Mouse (Mus musculus) kidney, postnatal 10 days (tissue): ENCODE measurements around the gene Tnni3k.

Experiments used
- DNase-seq: peaks from one replicate; pipeline ENCODE4 v3.0.0; 2021; ENCODE audit warnings: mixed read lengths

Tnni3k gene

DNA sequence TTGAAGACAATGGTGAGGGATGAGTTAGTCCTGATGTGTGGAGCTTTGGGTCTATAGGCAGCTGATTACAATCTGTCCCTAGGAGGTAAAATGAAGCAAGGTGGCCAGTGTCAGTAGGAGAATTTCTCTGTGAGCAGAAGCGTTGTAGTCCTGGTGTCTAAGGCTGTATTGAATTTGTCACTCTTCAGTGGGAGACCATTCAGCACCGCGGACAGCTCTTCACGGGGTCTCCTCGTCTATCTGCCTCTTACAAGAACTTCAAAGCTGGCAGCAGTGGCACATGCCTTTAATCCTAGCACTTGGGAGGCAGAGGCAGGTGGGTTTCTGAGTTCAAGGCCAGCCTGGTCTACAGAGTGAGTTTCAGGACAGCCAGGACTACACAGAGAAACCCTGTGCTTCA, 235.5 kb downstream of the Tnni3k start:
- peak; percentile 81 for DNase-seq

DNA sequence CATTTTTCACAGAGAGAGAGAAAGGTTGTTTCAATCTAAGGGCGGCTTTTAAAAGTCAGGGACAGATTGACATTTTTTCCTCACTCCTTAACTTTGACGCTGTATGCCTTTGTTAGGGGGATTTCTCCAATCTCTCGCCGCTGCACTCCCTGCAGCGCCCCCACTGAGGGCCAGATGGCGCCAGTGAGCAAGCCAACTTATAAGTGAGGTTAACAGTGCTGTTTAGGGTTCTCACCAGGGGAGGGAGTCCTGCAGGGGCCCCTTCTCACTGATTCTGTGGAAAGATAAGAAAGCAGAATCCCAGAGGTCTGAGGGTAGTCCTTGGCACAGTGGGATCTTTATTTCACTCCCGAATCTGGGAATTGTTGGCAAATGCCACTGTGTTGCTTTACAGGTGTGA, 237.5 kb downstream of the Tnni3k start:
- DNase-seq = peak; percentile 60

DNA sequence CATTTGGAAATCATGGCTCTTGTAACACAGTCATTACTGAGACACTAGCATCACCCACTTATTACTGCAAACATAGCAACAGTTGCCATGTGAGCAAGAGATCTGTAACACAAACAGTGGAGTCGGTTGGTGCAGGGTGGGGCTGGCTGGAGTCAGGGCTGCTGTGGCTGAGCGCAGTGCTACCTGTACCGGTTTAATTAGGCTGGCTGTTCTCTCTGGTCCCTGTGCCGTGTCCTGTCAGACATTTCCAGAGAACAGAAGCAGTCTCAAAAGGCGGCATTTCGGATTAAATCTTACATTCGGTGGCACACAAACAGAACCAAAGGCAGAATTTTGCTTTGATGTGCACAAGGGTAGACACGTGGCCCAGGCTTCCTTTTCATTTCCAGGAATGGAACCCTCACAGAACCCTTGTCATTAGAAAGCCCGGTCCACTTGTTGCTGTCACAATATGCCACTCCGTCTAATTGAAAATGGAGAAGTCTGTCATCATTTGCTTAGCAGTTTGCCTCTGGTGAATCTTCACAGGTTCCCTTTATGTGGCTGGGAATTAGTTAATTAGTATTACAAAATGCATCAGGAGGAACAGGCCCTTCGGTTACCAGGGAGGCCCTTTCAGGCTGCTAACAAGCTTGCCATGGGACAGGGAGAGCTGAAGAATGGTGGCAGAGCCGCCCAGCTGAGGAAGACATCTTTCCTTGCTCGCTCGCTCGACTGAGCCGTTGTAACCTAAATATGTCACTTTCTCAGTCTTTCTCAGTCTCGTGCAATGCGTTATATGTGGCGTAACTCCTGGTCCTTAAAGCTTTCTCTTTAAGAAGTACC, 238.2 kb downstream of the Tnni3k start:
- no peak for DNase-seq

DNA sequence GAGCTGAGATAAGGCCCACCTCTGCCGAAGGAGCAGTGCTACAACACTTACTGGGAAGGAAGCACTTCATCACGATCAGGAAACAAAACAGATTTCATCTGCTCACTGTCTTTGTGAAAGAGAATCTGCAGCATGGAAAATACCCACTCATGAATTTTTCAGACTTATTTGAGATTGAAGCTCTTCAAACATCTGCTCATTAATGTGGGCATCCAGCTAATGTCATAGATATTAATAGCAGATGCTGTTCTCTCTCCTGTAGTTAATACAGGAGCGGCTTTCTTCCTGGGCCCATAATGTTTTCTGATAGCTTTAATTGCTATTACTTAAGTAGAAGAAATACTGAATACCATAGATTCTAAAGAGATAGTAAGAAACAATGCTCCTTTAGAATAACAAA, 239.0 kb downstream of the Tnni3k start:
- DNase-seq = no peak

DNA sequence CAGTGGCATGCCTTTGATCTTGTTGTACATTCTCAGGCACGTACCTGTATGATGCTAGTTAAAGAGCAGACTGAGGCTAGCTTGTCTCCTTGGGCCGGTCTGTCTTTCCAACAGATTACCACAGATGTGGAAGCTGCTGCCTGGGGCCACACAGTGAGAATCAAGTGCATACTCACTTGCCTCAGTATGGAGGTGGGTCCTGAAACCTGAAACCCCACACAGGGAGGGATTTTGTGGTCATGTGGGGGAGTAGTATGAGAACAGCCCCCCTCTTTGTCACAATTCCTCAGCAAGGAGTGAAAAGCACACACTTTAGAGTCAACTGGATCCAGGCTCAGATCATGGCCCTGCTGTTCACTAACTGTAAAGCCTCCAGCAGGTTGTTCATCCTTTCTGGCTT, 239.6 kb downstream of the Tnni3k start:
- DNase-seq = no peak

DNA sequence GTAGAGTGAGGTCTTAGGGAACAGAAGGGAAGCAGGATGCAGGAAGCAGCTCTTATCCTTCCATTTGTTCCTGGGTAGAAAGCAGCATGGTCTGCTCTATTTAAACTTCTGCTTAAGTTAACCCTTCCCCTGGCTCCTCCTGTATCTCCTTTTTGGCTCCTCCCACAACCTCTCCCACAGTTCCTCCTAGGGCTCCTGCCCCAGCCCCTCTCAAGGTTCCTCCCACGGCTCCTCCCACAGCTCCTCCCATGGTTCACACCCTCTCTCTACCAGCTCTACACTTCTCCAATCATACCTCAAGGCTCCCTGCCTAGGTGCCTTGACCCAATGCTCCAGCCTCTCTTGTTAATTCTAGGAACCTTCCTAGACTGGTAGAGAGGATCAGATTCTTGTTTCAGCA, 242.3 kb downstream of the Tnni3k start:
- no peak for DNase-seq

DNA sequence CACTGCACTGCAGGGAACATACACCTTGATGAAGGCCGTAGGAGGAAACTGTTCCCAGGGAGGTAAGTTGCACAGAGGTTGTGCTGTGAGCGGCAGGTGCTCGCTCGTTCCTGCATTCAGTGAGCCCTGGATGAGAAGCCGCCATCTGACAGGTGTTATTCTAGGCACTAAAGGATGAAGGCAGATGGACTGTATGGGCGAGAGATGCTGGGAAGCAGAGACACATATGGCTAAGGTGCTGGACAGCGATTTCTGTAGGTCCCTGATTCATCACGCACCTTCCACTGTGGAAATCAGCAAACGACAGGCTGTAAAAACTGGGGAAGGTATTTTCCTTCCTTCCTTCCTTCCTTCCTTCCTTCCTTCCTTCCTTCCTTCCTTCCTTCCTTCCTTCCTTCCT, 243.4 kb downstream of the Tnni3k start:
- no peak for DNase-seq

DNA sequence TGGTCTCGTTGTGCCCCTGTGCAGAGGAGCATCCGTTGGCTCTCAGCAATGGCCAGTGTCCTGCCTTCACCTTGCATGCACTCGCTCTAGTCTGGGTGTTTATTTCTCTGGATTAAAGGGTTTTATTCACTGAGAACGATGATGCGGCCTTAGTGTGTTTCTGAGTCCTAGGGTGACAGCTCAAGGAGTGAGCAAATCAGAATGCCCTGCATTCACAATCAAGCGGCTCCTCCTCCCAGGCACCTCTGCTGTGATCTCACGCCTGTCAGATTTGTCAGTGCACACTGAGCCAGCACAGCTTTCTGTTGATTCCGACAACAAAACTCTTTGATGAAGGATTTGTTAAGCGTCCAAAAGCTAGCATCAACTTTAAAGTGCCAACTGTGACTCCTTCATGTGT, 243.9 kb downstream of the Tnni3k start:
- no peak for DNase-seq

DNA sequence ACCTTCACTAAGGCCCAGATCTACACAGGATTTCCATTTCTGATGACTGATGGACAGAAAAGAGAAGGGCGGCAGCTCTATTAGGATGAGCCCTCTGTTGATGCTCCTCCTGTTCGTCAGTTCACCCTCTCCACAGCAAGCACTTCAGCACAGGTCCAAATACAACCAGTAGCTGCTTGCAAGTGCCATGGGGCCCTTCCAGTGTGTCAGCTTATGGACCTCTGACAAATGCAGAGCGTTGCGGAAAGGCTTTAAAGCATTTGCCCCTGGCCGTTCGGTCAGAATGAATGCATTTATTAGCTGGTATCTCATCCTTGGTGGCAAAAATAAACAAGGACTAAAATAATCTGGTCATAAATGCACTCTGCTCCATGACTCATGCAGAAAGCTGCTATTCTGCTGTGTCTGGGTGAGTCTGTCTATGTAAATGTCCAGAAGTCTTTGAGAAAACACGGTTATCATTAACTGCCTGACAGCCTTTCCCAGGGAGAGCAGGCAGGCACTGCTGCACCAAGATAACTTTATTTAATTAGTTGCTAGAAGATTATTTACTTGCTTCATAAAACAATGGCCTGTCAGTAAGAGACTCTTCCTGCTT, 244.8 kb downstream of the Tnni3k start:
- no peak for DNase-seq

DNA sequence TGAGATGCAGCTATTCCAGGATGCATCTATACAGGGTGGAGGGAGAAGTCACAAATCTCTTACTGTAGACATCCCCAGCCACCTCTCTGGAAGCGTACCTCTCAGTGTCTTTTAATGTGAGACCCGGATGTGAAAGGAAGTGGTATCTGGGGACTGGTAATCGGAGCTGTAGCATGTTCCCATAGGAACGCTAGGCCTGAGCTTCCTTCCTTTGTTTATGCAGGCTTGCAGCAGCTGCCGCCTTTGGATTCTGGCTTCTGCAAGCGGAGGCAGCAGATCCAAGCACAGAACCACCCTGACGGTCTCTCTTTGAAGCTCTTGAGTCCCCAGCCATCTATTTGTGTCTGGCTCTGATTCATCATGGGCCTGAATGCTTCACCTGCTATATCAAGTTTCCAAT, 248.6 kb downstream of the Tnni3k start:
- DNase-seq = peak; percentile 13

DNA sequence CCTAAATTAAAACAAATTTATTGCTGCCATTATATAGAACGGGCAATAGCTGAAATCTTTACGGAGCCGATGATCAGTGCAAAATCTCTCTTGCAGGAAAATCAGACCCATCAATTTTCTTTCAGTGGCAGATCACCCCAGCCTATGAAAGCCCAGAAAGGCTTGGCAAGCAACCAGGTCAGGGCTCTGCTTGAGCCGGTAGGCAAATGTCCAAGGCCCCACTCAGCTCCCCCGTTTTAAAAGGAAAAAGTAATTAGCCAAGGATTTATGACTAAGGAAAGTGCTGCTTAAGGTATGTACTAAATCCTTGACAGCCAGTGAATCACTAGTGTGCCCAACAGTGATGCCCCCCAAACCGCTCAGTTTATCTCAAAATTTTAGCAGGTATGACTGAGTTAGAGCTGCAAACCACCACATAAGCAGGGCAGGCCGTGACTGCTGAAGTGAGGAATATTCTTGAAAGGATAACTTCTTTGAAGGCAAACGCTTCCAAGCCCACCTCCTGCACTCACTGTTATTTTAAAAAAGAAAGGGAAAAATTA, 254.2 kb downstream of the Tnni3k start:
- peak; percentile 62 for DNase-seq

DNA sequence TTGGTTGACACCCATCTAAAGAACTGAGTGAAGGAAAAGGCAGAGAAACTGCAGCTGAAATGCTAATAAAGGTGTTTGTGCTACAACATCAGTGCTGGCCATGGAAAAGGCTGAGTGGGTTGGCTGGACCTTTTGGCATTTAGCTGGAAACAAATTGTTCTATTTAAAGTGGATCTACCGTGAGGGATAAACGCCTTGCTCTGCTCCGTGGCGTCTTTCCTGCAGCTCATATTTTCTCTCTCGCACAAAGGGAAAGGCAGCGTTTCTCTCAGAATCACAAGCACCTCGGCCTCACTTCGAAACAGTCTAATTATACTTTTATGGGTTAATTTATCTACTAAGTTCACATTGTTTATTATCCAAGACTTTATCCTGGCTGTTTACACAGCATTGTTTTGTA, 254.8 kb downstream of the Tnni3k start:
- no peak for DNase-seq

DNA sequence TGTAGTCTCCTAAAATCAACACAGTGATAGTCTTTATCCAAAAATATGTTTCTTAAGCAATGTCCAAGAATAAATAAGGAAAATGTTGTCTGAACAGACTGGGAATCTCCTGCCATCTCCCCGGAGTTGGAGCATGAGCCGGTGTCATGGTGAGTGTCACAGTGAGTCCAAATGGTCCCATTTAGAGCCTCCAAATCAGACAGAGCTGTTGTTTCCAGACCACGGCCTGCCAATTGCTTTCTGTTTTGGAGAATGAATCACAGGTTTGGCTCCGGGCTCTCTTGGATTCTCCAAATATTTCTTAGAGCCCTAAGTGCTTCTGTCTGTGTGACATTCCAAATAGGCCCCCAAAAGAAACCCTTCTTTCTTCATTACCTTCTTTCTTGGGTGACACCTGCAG, 256.4 kb downstream of the Tnni3k start:
- DNase-seq = no peak

DNA sequence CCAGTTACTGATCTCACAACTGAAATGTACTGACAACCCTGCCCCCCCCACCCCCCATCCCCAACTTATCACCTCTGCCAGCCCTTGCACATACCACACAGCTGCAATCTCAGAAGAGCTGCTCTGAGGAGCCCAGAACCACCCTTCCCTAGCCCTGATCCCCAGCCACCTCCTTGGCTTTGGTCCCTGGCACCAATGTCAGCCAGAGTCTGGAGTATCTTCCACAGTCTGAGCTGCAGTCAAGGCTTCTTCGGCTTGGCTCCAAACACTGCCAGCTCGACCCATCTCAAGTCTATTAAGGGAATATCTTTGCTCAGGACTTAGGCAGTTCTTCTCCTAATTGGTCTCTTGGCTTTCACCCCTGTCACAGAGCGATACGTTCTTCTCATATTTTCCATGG, 261.6 kb downstream of the Tnni3k start:
- no peak for DNase-seq

DNA sequence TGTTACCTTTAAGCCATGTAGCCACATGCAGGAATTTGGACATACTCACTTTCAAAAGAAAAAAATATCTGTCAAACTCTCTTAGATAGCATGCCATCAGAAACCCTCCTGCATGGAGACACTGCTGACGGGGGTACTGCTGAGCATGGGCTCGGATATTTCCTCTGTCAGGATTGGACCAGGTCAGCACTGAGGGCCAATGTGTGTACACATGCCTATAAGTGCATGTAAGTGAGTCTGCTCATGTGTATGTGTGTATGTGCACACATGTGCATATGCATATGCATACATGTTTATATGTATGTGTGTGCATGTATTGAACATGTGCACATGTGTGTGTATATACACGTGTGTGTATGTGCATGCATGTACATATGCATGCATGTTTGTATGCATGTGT, 267.6 kb downstream of the Tnni3k start:
- DNase-seq = no peak

DNA sequence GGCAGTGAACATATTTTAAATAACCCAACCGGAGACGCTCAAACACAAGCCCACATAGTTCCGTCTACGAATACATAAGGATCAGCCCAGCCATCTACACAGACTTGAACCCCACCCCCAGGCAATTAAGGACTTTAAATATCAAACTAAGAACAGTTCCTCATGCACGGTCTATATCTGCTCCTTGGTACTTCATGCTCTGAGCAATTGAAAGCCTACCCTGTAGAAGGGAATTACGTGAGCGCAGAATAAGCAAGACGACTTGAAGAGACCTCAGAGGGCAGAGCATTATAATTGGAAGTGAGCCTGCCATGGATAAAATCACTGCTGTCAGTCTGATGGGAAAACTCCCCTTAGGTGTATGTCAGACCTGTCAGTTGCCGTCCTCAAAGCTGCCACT, 268.9 kb downstream of the Tnni3k start:
- DNase-seq = no peak

DNA sequence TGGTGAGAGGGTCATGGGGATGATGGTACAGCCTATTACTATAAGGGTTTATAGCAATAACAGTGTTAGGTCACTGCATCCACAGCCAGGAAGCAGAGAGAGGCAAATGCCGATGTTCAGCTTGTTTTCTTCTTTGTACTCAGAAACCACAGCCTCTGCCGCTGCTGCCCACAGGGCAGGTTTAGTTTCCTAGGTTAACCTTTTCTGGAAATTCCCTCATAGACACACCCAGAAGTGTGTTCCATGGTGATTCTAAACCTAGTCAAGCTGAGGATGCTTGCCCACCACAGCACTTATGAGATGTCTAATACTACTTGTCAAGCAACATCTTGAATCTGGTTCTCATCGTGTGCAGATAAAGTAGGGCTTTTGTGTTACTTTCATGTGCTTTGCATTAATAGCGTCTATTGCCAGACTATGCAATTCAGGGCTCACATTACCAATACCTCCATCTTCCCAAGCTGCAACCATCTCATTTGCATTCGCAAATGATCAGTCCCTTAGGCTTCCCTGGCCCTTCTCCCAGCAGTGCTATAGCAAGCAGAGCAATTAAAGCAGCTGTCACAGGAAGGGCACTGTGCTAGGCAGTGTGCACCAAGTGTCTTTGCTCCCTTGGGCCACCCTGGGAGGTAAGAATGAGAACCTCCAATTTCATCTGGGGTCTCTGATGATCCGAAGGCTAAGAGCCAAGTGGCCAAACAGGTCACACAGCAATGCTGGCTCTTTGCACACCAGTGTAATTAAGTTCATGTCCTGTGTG, 276.2 kb downstream of the Tnni3k start:
- no peak for DNase-seq

DNA sequence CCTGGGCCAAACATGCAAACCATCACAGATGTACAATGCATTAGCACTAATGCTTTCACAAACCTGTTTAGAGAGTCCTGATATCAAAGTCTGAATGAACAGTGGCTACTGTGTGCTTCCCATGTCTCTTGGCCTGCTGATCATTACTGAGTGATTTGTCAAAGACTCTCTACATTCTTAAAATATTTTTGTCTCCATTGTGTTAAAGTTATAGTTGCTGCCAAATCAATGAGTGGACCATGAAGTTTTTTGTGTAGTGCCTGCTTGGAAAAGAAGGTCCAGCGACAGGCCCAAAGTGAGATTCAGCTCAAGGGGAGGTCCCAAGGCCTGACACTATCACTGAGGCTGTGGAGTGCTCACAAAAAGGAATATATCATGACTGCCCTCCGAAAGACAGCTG, 283.6 kb downstream of the Tnni3k start:
- no peak for DNase-seq

DNA sequence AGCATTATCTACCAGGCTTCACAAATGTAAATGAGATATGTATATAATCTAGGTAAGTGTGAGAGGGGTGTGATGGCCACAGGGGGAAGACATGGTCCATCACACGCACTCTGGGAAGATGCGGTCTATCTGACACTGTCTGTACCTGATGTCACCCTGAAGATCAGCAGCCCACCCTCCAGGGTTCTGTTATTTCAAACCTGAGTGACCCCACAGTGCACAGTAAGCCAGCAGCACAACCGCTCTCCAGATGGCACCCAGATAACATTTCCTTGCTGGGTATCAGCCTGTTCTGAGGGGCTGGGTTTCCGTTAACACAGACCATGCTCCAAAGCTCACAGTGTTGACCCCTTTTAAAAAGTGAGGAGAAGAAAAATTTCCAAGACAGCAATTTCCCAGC, 288.9 kb downstream of the Tnni3k start:
- no peak for DNase-seq

DNA sequence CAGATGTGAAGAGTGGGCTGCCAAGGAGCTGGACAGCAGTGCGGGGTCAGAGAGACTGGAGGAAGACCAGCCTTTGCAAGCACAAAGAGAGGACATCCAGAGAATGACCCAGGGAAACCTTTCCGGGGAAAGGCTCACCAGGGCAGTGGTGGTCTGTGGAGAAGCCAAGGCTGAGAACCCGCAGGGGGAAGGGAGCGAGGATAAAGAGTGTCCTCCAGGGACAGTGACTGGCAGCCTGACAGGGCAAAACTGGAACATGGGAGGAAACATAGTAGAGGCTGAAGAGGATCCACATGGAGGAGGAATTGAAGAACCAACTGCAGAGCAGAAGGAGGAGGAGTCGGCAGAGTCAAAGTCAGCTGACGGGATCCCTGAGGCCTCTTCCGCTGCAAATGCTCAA, 291.1 kb downstream of the Tnni3k start:
- no peak for DNase-seq

DNA sequence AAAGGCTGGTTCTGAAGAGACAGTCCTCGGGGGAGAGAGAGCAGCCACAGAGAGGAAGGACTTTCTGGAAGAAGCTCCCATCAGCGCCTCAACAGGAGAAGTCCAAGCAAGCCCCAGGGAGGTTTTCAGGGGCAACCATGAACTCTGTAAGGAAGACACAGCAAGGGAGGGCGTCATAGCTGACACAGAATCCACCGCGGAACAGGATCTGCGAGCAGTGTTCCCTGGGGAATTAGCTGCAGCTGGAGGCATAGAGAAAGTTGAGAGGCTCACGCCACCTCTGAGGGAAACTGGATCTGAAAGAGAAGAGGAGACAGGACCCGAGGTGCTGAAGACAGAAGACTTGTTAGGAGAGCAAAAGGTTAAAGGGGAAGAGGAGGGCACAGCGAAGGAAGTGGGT, 291.8 kb downstream of the Tnni3k start:
- peak; percentile 10 for DNase-seq

DNA sequence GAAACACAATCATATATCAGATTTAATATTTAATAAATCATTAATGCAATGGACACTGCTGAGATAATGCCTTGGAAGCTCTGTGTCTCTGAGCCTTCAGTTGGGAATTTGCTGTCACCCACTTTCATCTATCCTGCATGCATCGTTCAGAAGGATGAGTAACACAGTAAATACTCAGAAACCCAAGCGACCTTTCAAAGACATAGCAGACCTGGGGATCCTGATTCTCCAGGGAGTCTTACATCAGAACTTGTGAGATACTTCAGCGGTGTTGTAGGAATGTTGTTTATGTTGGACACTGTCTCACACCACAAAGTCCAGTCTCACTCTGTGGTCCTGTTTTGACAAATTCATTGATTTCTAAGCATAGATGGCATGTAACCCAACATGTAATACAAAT, 294.1 kb downstream of the Tnni3k start:
- DNase-seq = no peak

DNA sequence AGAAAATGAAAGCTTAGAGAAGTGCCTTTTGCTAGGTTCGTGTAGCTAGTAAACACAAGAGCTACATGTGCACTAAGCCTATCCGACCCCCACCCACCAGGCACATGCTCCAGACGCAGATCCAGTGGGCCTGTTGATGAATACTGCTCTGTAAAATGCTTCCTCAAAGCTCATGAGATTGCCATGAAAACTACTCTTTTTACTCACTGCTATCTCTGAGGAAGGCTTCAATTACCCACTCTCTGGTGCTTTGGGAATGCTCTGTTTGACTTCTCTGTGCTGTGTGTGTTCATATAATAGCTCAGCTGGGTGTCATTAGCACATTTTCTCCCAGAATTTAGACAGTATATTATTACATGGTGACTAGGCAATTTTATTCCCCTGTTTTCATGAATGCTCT, 297.1 kb downstream of the Tnni3k start:
- no peak for DNase-seq

DNA sequence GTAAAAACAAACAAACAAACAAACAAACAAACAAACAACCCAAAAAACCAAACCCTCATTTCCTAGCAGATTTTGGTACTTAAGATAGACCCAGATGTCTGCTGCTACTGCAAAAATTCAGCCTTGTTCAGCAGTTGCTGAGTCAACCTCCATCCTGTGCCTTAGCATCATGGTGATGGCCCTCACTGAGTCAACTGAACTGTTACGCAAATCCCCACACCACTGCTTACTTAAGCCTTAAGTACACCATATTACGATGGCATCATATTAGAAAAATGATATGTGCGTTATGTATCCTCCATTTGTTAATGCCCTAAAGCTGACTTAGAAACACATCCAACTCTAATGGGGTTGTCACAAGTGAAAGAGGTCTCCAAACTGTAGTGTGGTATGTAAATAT, 300.0 kb downstream of the Tnni3k start:
- DNase-seq = no peak
